Mouse (Mus musculus): ENCODE results near the gene Baiap2l2.

DNA sequence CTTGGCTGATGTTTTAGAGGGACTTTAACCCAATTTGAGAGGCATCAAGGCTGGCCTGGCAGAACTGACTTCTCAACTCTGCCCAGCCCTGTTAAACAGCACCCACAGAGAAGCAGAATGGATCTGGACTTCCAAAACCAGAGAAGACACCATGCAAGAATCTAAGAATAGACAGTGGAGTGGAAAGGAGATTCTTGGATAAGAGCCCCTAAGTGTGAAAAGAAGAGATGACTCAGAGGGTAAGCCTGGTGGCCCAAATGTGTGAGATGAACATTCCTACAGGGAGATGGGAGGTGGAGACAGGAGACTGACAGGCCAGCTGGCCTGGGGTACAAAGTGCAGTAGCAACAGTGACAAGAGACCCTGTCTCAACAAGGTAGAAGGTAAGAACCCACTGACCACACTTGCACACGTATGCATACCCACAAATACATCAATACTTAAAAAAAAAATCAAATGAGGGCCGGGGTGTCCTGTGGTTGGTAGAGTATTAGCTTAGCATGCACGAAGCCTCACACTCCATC is 22.5 kb downstream of the Baiap2l2 start:
- TF ChIP-seq CTCF (IDR thresholded peaks at IDR 0.05; ENCODE audit: control insufficient read depth, insufficient read depth, low read length): no peak
- no peak for TF ChIP-seq POLR2A (IDR thresholded peaks at IDR 0.05; ENCODE audit: borderline replicate concordance, control insufficient read depth, low read depth, low read length)

Measured in bone marrow, adult 2 months (tissue).